Mouse (Mus musculus) liver, postnatal 0 days (tissue): ENCODE measurements around the gene Mrps14.

Source experiments
- CTCF ChIP-seq: sonication (generic); IDR thresholded peaks from 2 replicates; pipeline ENCODE4 v1.5.1; 2016; ENCODE audit warnings: antibody characterized with exemption, low read depth
- EP300 ChIP-seq: IDR thresholded peaks from 2 replicates; pipeline ENCODE4 v1.6.1; 2016; ENCODE audit warnings: antibody characterized with exemption, low read depth, mild to moderate bottlenecking

- TF ChIP-seq CTCF (no peak), EP300 (no peak)
Observed at GRCm38 (mm10) chr1:160214171-160214570, 19.2 kb downstream of the Mrps14 start.
